15 mouse cellular contexts compared by ENCODE assay signal in genomic region chr3:34443307-34443706, GRCm38 (mm10).
DNase-seq lines count a peak whose midpoint lies in the region; ATAC-seq and TF ChIP-seq lines count a peak whose summit lies in the region.
"Had no signal": no experiment of that assay in that cellular context is flagged by ENCODE, and none has a peak within 500 bp of the region (broad histone marks: within the 10 kb centered on the region; RNA-seq: fewer than 3 reads in every experiment).

No protein-coding gene starts in this region.

- H3K4me2 ChIP-seq in hindbrain, embryonic 14.5 days (replicated peaks): no peak overlapping the region
- H3K4me2 ChIP-seq in hindbrain, embryonic 12.5 days (replicated peaks): no peak overlapping the region
- H3K4me2 ChIP-seq in forebrain, embryonic 12.5 days: peak overlapping the region; percentile 39; the same call in 1 of the 2 replicates
- peak overlapping the region; percentile 4; the same call in 1 of the 2 replicates for H3K4me2 ChIP-seq in midbrain, embryonic 14.5 days (ENCODE audit: low read length)
- no peak overlapping the region for H3K4me2 ChIP-seq in liver, postnatal 0 days (ENCODE audit: low read depth, low read length)
- H3K4me2 ChIP-seq: heart, embryonic 12.5 days; intestine, embryonic 15.5 days; liver, embryonic 13.5 days had no signal

- H3K9me3 ChIP-seq in hindbrain, embryonic 14.5 days (ENCODE audit: control insufficient read depth, low read length): no peaks in the 10 kb centered on the region; the same call in 1 of the 2 replicates
- no peaks in the 10 kb centered on the region for H3K9me3 ChIP-seq in hindbrain, embryonic 12.5 days (replicated peaks)
- peaks cover 8% of the 10 kb centered on the region for H3K9me3 ChIP-seq in forebrain, embryonic 12.5 days
- H3K9me3 ChIP-seq in midbrain, embryonic 14.5 days (ENCODE audit: control insufficient read depth, low read length): peaks cover 3% of the 10 kb centered on the region; the same call in 1 of the 2 replicates
- no peaks in the 10 kb centered on the region for H3K9me3 ChIP-seq in liver, postnatal 0 days (ENCODE audit: low read length)
- H3K9me3 ChIP-seq: embryonic facial prominence, embryonic 13.5 days; intestine, embryonic 15.5 days; liver, embryonic 13.5 days had no signal

- no peak for ATAC-seq in hindbrain, embryonic 14.5 days (ENCODE audit: low FRiP score)
- no peak for ATAC-seq in hindbrain, embryonic 12.5 days (ENCODE audit: low FRiP score)
- no peak for ATAC-seq in forebrain, embryonic 12.5 days (ENCODE audit: low FRiP score)
- ATAC-seq in midbrain, embryonic 14.5 days (ENCODE audit: low FRiP score, low TSS enrichment): no peak
- no peak for ATAC-seq in liver, postnatal 0 days
- ATAC-seq in megakaryocyte-erythroid progenitor cell, adult 5-6 weeks (replicated peaks; ENCODE audit: low FRiP score, low TSS enrichment, poor library complexity, severe bottlenecking): no peak
- ATAC-seq: activated CD4-positive, CD25-positive, alpha-beta regulatory T cell, adult 4 months had no signal

- H3K27ac ChIP-seq in hindbrain, embryonic 14.5 days: peak overlapping the region; percentile 44
- no peak overlapping the region for H3K27ac ChIP-seq in hindbrain, embryonic 12.5 days
- peak overlapping the region; percentile 75; the same call in 1 of the 2 replicates for H3K27ac ChIP-seq in forebrain, embryonic 12.5 days
- H3K27ac ChIP-seq in midbrain, embryonic 14.5 days (replicated peaks; ENCODE audit: low read depth, low read length): no peak overlapping the region
- no peak overlapping the region for H3K27ac ChIP-seq in liver, postnatal 0 days (ENCODE audit: low read depth)
- H3K27ac ChIP-seq: embryonic facial prominence, embryonic 13.5 days; intestine, embryonic 15.5 days; kidney, postnatal 0 days; limb, embryonic 12.5 days; liver, embryonic 13.5 days had no signal

- TF ChIP-seq CTCF in liver, postnatal 0 days (IDR thresholded peaks at IDR 0.05; ENCODE audit: low read depth): no peak

- no peak for DNase-seq in hindbrain, embryonic 14.5 days (ENCODE audit: low spot score)
- DNase-seq in 3134 (ENCODE audit: extremely low read depth, insufficient read length, low spot score): peak; percentile 21
- DNase-seq in midbrain, embryonic 14.5 days: no peak
- DNase-seq in right cerebral cortex, postnatal 10 days (ENCODE audit: low spot score in 2 of 2): no peak
- DNase-seq in liver, postnatal 0 days: no peak
- DNase-seq: liver, embryonic 13.5 days had no signal

- H3K4me1 ChIP-seq in hindbrain, embryonic 14.5 days (replicated peaks; ENCODE audit: control insufficient read depth, insufficient read depth, low read length): peaks cover 5% of the 10 kb centered on the region; the same call in 1 of the 2 replicates
- peaks cover 33% of the 10 kb centered on the region for H3K4me1 ChIP-seq in hindbrain, embryonic 12.5 days
- H3K4me1 ChIP-seq in forebrain, embryonic 12.5 days: peaks cover 53% of the 10 kb centered on the region
- peaks cover 18% of the 10 kb centered on the region for H3K4me1 ChIP-seq in midbrain, embryonic 14.5 days (ENCODE audit: control insufficient read depth, insufficient read depth, low read length)
- H3K4me1 ChIP-seq in liver, postnatal 0 days (ENCODE audit: insufficient read depth): no peaks in the 10 kb centered on the region
- H3K4me1 ChIP-seq: heart, embryonic 12.5 days; intestine, embryonic 15.5 days; liver, embryonic 13.5 days had no signal

- no peaks in the 10 kb centered on the region for H3K36me3 ChIP-seq in hindbrain, embryonic 14.5 days (replicated peaks; ENCODE audit: control insufficient read depth, insufficient read depth)
- no peaks in the 10 kb centered on the region for H3K36me3 ChIP-seq in hindbrain, embryonic 12.5 days
- H3K36me3 ChIP-seq in forebrain, embryonic 12.5 days (replicated peaks): no peaks in the 10 kb centered on the region
- no peaks in the 10 kb centered on the region for H3K36me3 ChIP-seq in midbrain, embryonic 14.5 days (ENCODE audit: control insufficient read depth, insufficient read depth, low read length)
- H3K36me3 ChIP-seq in liver, postnatal 0 days (replicated peaks; ENCODE audit: insufficient read depth, low read length): no peaks in the 10 kb centered on the region
- H3K36me3 ChIP-seq: embryonic facial prominence, embryonic 13.5 days; heart, embryonic 12.5 days; intestine, embryonic 15.5 days; limb, embryonic 12.5 days; liver, embryonic 13.5 days had no signal

- peaks cover 22% of the 10 kb centered on the region; the same call in 1 of the 2 replicates for H3K27me3 ChIP-seq in hindbrain, embryonic 14.5 days (ENCODE audit: control insufficient read depth, insufficient read depth, low read length)
- peaks cover 3% of the 10 kb centered on the region; the same call in 1 of the 2 replicates for H3K27me3 ChIP-seq in hindbrain, embryonic 12.5 days
- peaks cover 8% of the 10 kb centered on the region for H3K27me3 ChIP-seq in forebrain, embryonic 12.5 days
- 0 out of 2 replicates have a peak, but pooled peaks cover 3% of the 10 kb centered on the region for H3K27me3 ChIP-seq in midbrain, embryonic 14.5 days (ENCODE audit: control insufficient read depth, insufficient read depth, low read length)
- no peaks in the 10 kb centered on the region for H3K27me3 ChIP-seq in liver, postnatal 0 days (ENCODE audit: insufficient read depth, low read length)
- H3K27me3 ChIP-seq: heart, embryonic 12.5 days; intestine, embryonic 15.5 days; liver, embryonic 13.5 days had no signal

- no peak overlapping the region for H3K4me3 ChIP-seq in hindbrain, embryonic 14.5 days (replicated peaks; ENCODE audit: low read length)
- no peak overlapping the region for H3K4me3 ChIP-seq in hindbrain, embryonic 12.5 days
- H3K4me3 ChIP-seq in forebrain, embryonic 12.5 days (replicated peaks): no peak overlapping the region
- H3K4me3 ChIP-seq in midbrain, embryonic 14.5 days (replicated peaks; ENCODE audit: low read depth, low read length): no peak overlapping the region
- no peak overlapping the region for H3K4me3 ChIP-seq in liver, postnatal 0 days (ENCODE audit: low read depth, low read length)
- H3K4me3 ChIP-seq: embryonic facial prominence, embryonic 13.5 days; heart, embryonic 12.5 days; intestine, embryonic 15.5 days; limb, embryonic 12.5 days; liver, embryonic 13.5 days had no signal

- no peak overlapping the region for H3K9ac ChIP-seq in hindbrain, embryonic 14.5 days
- no peak overlapping the region for H3K9ac ChIP-seq in hindbrain, embryonic 12.5 days
- no peak overlapping the region for H3K9ac ChIP-seq in forebrain, embryonic 12.5 days
- no peak overlapping the region for H3K9ac ChIP-seq in midbrain, embryonic 14.5 days (replicated peaks; ENCODE audit: low read length)
- H3K9ac ChIP-seq in liver, postnatal 0 days (replicated peaks): no peak overlapping the region
- H3K9ac ChIP-seq: embryonic facial prominence, embryonic 13.5 days; heart, embryonic 12.5 days; intestine, embryonic 15.5 days; limb, embryonic 12.5 days; liver, embryonic 13.5 days had no signal

- 36% methylated on average over 5 of the region's 5 CpGs for WGBS in hindbrain, embryonic 14.5 days
- WGBS in hindbrain, embryonic 12.5 days: 51% methylated on average over 5 of the region's 5 CpGs
- 24% methylated on average over 5 of the region's 5 CpGs for WGBS in forebrain, embryonic 12.5 days
- WGBS in midbrain, embryonic 14.5 days: 54% methylated on average over 5 of the region's 5 CpGs
- WGBS in liver, postnatal 0 days (ENCODE audit: insufficient replicate concordance): 76% methylated on average over 5 of the region's 5 CpGs

- no peak for TF ChIP-seq EP300 in liver, postnatal 0 days (IDR thresholded peaks at IDR 0.05; ENCODE audit: low read depth)

Comparison
In these comparisons a context has a peak if more than half of its experiments do, and no peak if none do; other contexts are left out.
1. H3K27ac ChIP-seq: peak in hindbrain, embryonic 14.5 days (single experiment) and forebrain, embryonic 12.5 days (single experiment); none in hindbrain, embryonic 12.5 days (single experiment), midbrain, embryonic 14.5 days (single experiment) and liver, postnatal 0 days (single experiment).
2. H3K4me2 ChIP-seq: peak in forebrain, embryonic 12.5 days (single experiment) and midbrain, embryonic 14.5 days (single experiment); none in hindbrain, embryonic 14.5 days (single experiment), hindbrain, embryonic 12.5 days (single experiment) and liver, postnatal 0 days (single experiment).